Mouse (Mus musculus): ENCODE data around the gene Rap2a.

Rap2a gene

GRCm38 (mm10) chr14:120543846-120544245, 65.6 kb downstream of the Rap2a start:
- no peak for DNase-seq

- DNase-seq, result no peak
These were observed 66.3 kb downstream of the Rap2a start for GRCm38 (mm10) chr14:120544495-120544894.

GRCm38 (mm10) chr14:120544946-120545345, 66.7 kb downstream of the Rap2a start:
- DNase-seq, result no peak

Measured in layer of hippocampus, adult 9-11 months (tissue).